Mouse (Mus musculus) WW6 (cell line): ENCODE measurements around the gene Ppm1g.

ENCODE experiments used
- DNase-seq: peaks from one replicate; pipeline ENCODE4 v3.0.0-alpha.2; 2013; ENCODE audit warnings: low read depth, low spot score

Gene Ppm1g

GRCm38 (mm10) chr5:31220448-31221303 is at the start of gene Ppm1g:
TSS of gene Ppm1g (minus strand) at chr5:31220687.
- DNase-seq: peak; percentile 87

GRCm38 (mm10) chr5:31267686-31268085 is 47.2 kb upstream of the Ppm1g start:
- no peak for DNase-seq

- DNase-seq: no peak
Measured at GRCm38 (mm10) chr5:31266101-31266500, 45.6 kb upstream of the Ppm1g start.

- DNase-seq: no peak
Measured at GRCm38 (mm10) chr5:31257616-31258015, 37.1 kb upstream of the Ppm1g start.

- no peak for DNase-seq
Measured at GRCm38 (mm10) chr5:31255971-31256370, 35.5 kb upstream of the Ppm1g start.

GRCm38 (mm10) chr5:31255381-31255780 is 34.9 kb upstream of the Ppm1g start:
- no peak for DNase-seq

- DNase-seq: no peak
Measured at GRCm38 (mm10) chr5:31254901-31255300, 34.4 kb upstream of the Ppm1g start.

- no peak for DNase-seq
Measured at GRCm38 (mm10) chr5:31254452-31254851, 34.0 kb upstream of the Ppm1g start.

- no peak for DNase-seq
Measured at GRCm38 (mm10) chr5:31253806-31254205, 33.3 kb upstream of the Ppm1g start.

GRCm38 (mm10) chr5:31252795-31253545 is 32.5 kb upstream of the Ppm1g start:
- DNase-seq: no peak

- DNase-seq: no peak
Measured at GRCm38 (mm10) chr5:31252151-31252550, 31.7 kb upstream of the Ppm1g start.

- peak; percentile 61 for DNase-seq
Measured at GRCm38 (mm10) chr5:31251541-31252101, 31.1 kb upstream of the Ppm1g start, which contains the start of gene Krtcap3. TSS of gene Krtcap3 (plus strand) at chr5:31251691.

- DNase-seq: no peak
Measured at GRCm38 (mm10) chr5:31250716-31251115, 30.2 kb upstream of the Ppm1g start.

- no peak for DNase-seq
Measured at GRCm38 (mm10) chr5:31242191-31242590, 21.7 kb upstream of the Ppm1g start.

- DNase-seq: no peak
Measured at GRCm38 (mm10) chr5:31241522-31242034, 21.1 kb upstream of the Ppm1g start.

GRCm38 (mm10) chr5:31240637-31241521 is 20.4 kb upstream of the Ppm1g start, which contains the start of the genes Nrbp1 and Gm9970:
TSS of gene Nrbp1 (plus strand) at chr5:31240864.
TSS of gene Gm9970 (minus strand) at chr5:31241232.
- DNase-seq: peak; percentile 86

- DNase-seq: no peak
Measured at GRCm38 (mm10) chr5:31226641-31227040, 6.2 kb upstream of the Ppm1g start.

- DNase-seq: no peak
Measured at GRCm38 (mm10) chr5:31222696-31223095, 2.2 kb upstream of the Ppm1g start.

- DNase-seq: no peak
Measured at GRCm38 (mm10) chr5:31221304-31221945, 938 bp upstream of the Ppm1g start.

- DNase-seq: no peak
Measured at GRCm38 (mm10) chr5:31219911-31220447, 508 bp downstream of the Ppm1g start.
